Mouse (Mus musculus) stomach, embryonic 14.5 days (tissue): ENCODE results near the gene Cdc42ep2. TPM values are rescaled to one million over a fixed set of nuclear protein-coding genes. Genes with fewer than 3 reads are reported as not detected.

ENCODE experiments used
- ATAC-seq: fragments of 200-750 bp; cut with Nextera tagmentation; 2 replicates; pipeline ENCODE4 v1.8.0; 2017; ENCODE audit warnings: low read depth, moderate TSS enrichment; ENCODE audit not compliant: insufficient number of reproducible peaks, insufficient read depth, low FRiP score
- H3K27ac ChIP-seq: fragments of 300-500 bp; sonication (generic); 2 replicates; pipeline ENCODE4 v1.5.1; 2014; ENCODE audit warnings: mild to moderate bottlenecking, low read length, moderate library complexity, mixed read lengths
- H3K27me3 ChIP-seq: fragments of 300-500 bp; sonication (generic); 2 replicates; pipeline ENCODE4 v1.6.1; 2014; ENCODE audit warnings: low read length, control low read depth, mixed read lengths; ENCODE audit not compliant: control insufficient read depth, insufficient read depth
- H3K36me3 ChIP-seq: fragments of 300-500 bp; sonication (generic); 2 replicates; pipeline ENCODE4 v1.6.1; 2014; ENCODE audit warnings: mild to moderate bottlenecking, control low read depth, low read length, moderate library complexity, mixed read lengths; ENCODE audit not compliant: control insufficient read depth, insufficient read depth
- H3K4me1 ChIP-seq: fragments of 300-500 bp; sonication (generic); 2 replicates; pipeline ENCODE4 v1.6.1; 2014; ENCODE audit warnings: low read length, control low read depth, mixed read lengths; ENCODE audit not compliant: control insufficient read depth, insufficient read depth
- H3K4me2 ChIP-seq: fragments of 300-500 bp; sonication (generic); replicated peaks from 2 replicates; pipeline ENCODE4 v1.6.1; 2014; ENCODE audit warnings: low read depth, low read length, control low read depth
- H3K4me3 ChIP-seq: fragments of 300-500 bp; sonication (generic); 2 replicates; pipeline ENCODE4 v1.5.1; 2014; ENCODE audit warnings: low read depth, low read length, control low read depth
- H3K9ac ChIP-seq: fragments of 300-500 bp; sonication (generic); replicated peaks from 2 replicates; pipeline ENCODE4 v1.6.1; 2014; ENCODE audit warnings: low read depth, mild to moderate bottlenecking, control low read depth, low read length, moderate library complexity, mixed read lengths
- H3K9me3 ChIP-seq: fragments of 300-500 bp; sonication (generic); 2 replicates; pipeline ENCODE4 v1.6.1; 2016; ENCODE audit warnings: low read depth, low read length, control low read depth; ENCODE audit not compliant: control insufficient read depth
- WGBS: fragments of 180-500 bp; shearing (Covaris S2); extraction: QIAGEN DNeasy Blood & Tissue Kit; methylation state at CpG from one replicate; pipeline ENCODE4 v1.1.7; 2014; 5-methylcytosine and 5-hydroxymethylcytosine counted together
- polyA plus RNA-seq: library from polyadenylated mRNA; unstranded; fragments of >200 nt; fragmentation: Nextera tagmentation; extraction: Ambion mirVana; gene quantifications from 2 replicates; pipeline ENCODE4 v1.2.1, GENCODE M21; 2014

Cdc42ep2 gene
- polyA plus RNA-seq, 1 experiment from 2014 or later = 7.4 TPM

DNA sequence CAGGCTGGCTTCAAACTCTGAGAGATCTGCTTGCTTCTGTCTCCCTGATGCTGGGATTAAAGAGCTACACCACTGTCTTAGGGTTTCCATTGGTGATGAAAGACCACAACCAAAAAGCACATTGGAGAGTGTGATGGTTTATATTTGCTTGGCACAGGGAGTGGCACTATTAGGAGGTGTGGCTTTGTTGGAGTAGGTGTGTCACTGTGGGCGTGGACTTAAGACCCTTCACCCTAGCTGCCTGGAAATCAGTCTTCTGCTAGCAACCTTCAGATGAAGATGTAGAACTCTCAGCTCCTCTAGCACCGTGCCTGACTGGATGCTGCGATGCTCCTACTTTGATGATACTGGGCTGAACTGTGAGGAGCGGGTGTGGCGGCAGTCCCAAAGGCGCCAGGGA, 13.9 kb upstream of the Cdc42ep2 start:
- peaks cover 14% of the 10 kb centered on the region for H3K36me3 ChIP-seq
- H3K4me1 ChIP-seq = peaks cover 23% of the 10 kb centered on the region
- 86% methylated on average over 6 of the region's 6 CpGs for WGBS
- no peak overlapping the region for H3K9ac ChIP-seq
- no peaks in the 10 kb centered on the region for H3K27me3 ChIP-seq
- no peaks in the 10 kb centered on the region for H3K9me3 ChIP-seq
- no peak overlapping the region for H3K27ac ChIP-seq
- H3K4me2 ChIP-seq = no peak overlapping the region
- no peak for ATAC-seq
- H3K4me3 ChIP-seq = no peak overlapping the region

GRCm38 (mm10) chr19:5937836-5938406, 13.3 kb upstream of the Cdc42ep2 start:
- Histone ChIP-seq H3K36me3 (peaks cover 14% of the 10 kb centered on the region; the same call in 1 of the 2 replicates), H3K9me3 (no peaks in the 10 kb centered on the region), H3K9ac (no peak overlapping the region), H3K27me3 (no peaks in the 10 kb centered on the region), H3K4me2 (no peak overlapping the region), H3K4me1 (peaks cover 23% of the 10 kb centered on the region), H3K4me3 (no peak overlapping the region), H3K27ac (no peak overlapping the region)
- ATAC-seq = no peak
- 26% methylated on average over 14 of the region's 14 CpGs for WGBS

DNA sequence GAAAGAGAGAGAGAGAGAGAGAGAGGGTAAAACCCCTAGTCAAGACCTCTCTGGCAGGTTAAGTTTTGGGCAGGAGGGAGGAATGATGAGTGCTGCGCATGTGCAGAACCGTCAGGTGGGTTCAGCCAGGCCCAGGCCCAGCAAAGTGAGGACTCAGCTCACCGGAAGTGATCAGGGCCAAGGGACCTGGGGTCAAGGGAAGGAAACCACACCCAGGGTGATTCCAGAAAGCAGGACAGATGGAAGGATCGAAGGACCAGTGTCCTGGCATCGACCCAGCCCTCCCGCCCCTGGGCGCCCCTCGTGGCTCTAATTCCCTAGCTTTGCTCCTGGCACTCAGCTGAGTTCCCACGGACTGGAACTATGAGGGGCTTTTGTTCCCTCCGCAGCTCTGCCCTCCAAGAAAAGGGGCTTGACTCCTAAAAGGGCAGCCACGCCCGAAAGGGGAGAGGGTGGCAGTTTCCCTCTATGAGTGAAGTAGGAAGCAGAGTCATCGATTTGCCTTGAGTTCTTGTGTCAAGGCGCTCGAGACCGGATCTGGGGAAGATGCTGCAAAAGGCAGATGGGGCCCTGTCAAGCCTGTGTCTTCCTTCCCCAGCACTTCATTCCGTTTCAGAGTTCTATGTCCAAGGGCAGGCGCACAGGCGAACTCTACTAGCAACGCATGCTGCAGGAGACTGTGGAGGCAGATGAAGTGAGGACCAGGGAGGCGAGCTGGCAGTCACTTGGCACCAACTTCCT, 12.6 kb upstream of the Cdc42ep2 start:
- Histone ChIP-seq H3K36me3 (peaks cover 14% of the 10 kb centered on the region; the same call in 1 of the 2 replicates), H3K4me2 (no peak overlapping the region), H3K27me3 (no peaks in the 10 kb centered on the region), H3K4me1 (peaks cover 23% of the 10 kb centered on the region), H3K9me3 (no peaks in the 10 kb centered on the region), H3K27ac (no peak overlapping the region), H3K9ac (no peak overlapping the region), H3K4me3 (no peak overlapping the region)
- no peak for ATAC-seq
- WGBS = 71% methylated on average over 21 of the region's 21 CpGs

DNA sequence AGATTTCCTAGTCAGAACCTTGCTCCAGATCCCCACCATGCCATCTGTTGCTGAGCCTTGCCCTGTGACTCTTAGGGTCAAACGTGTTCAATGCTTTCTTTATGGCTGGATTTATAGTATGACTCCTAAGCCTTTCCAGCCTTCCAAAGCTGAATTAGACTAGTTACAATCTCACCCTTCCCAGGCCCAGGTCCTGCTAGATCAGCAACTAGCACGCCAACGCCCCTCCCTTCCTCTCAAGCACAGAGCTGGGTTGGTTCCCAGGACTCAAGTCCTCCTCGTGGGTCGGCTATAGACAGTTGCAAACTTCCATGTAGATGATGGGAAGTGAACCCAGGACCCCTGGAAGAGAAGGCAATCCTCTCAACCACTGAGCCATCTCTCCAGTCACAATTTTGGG, 11.1 kb upstream of the Cdc42ep2 start:
- 59% methylated on average over 5 of the region's 5 CpGs for WGBS
- Histone ChIP-seq H3K9ac (no peak overlapping the region), H3K9me3 (no peaks in the 10 kb centered on the region), H3K36me3 (peaks cover 3% of the 10 kb centered on the region; the same call in 1 of the 2 replicates), H3K27me3 (no peaks in the 10 kb centered on the region), H3K4me2 (no peak overlapping the region), H3K4me3 (no peak overlapping the region), H3K4me1 (peaks cover 23% of the 10 kb centered on the region), H3K27ac (peak overlapping the region; percentile 1; the same call in 1 of the 2 replicates)
- no peak; the same call in 1 of the 2 replicates for ATAC-seq

DNA sequence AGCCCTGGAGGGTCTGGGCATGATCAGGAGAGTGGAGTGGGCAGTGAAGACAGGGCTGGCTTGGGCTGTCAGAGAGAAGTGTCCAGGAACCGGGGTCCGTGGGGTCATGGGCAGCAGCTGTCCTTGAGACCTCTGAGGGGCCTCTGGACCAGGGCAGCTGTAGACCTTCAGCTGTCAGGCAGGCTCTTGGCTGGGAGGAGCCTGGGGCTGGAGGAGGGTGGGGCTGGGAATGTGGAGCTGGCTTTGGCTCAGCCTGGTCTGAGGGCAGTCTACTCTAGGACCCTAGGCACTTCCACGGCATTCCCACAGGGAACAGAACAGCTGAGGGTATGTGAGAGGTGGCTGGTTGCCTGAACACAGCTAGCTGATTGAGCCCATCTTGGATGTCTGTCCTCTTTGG, 10.7 kb upstream of the Cdc42ep2 start:
- Histone ChIP-seq H3K9me3 (no peaks in the 10 kb centered on the region), H3K4me2 (no peak overlapping the region), H3K27me3 (no peaks in the 10 kb centered on the region), H3K4me3 (no peak overlapping the region), H3K9ac (no peak overlapping the region), H3K36me3 (peaks cover 2% of the 10 kb centered on the region; the same call in 1 of the 2 replicates), H3K4me1 (peaks cover 23% of the 10 kb centered on the region), H3K27ac (peak overlapping the region; percentile 1; the same call in 1 of the 2 replicates)
- peak; percentile 79 for ATAC-seq
- 15% methylated on average over 3 of the region's 3 CpGs for WGBS

GRCm38 (mm10) chr19:5929634-5930596, 5.3 kb upstream of the Cdc42ep2 start:
- no peaks in the 10 kb centered on the region for H3K9me3 ChIP-seq
- no peak overlapping the region for H3K4me3 ChIP-seq
- WGBS = 48% methylated on average over 14 of the region's 14 CpGs
- H3K36me3 ChIP-seq = no peaks in the 10 kb centered on the region
- no peaks in the 10 kb centered on the region for H3K27me3 ChIP-seq
- H3K4me2 ChIP-seq = no peak overlapping the region
- H3K27ac ChIP-seq = peak overlapping the region; percentile 66
- H3K9ac ChIP-seq = no peak overlapping the region
- peaks cover 16% of the 10 kb centered on the region for H3K4me1 ChIP-seq
- peak; percentile 38; the same call in 1 of the 2 replicates for ATAC-seq

- Histone ChIP-seq H3K36me3 (no peaks in the 10 kb centered on the region), H3K27me3 (no peaks in the 10 kb centered on the region), H3K9ac (no peak overlapping the region), H3K4me2 (no peak overlapping the region), H3K9me3 (no peaks in the 10 kb centered on the region), H3K27ac (no peak overlapping the region), H3K4me1 (peaks cover 18% of the 10 kb centered on the region), H3K4me3 (no peak overlapping the region)
- no peak for ATAC-seq
- 69% methylated on average over 3 of the region's 3 CpGs for WGBS
These were observed 3.9 kb upstream of the Cdc42ep2 start for GRCm38 (mm10) chr19:5928546-5928945.

DNA sequence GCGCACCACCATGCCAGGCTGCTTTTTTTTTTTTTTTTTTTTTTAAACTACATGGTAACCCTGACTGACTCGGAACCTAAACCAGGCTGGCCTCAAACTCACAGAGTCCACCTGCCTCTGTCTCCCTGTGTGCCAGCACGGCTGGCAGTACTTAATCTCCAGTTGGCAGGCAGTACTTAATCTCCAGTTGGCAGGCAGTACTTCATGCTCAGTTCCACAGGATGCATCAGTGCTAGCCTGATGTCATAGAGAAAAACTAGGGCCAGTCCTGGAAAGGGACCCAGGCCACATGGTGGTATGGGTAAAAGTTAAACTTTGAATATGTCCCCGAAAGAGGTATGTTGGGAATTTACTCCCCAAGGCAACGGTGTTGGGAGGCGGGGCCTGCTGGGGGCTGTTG, 3.5 kb upstream of the Cdc42ep2 start:
- no peak overlapping the region for H3K4me3 ChIP-seq
- H3K4me2 ChIP-seq = no peak overlapping the region
- peaks cover 19% of the 10 kb centered on the region for H3K4me1 ChIP-seq
- WGBS = 66% methylated on average over 6 of the region's 6 CpGs
- H3K36me3 ChIP-seq = no peaks in the 10 kb centered on the region
- no peak overlapping the region for H3K27ac ChIP-seq
- H3K9me3 ChIP-seq = no peaks in the 10 kb centered on the region
- no peak overlapping the region for H3K9ac ChIP-seq
- no peaks in the 10 kb centered on the region for H3K27me3 ChIP-seq
- ATAC-seq = no peak
